Mouse (Mus musculus) embryonic facial prominence, embryonic 15.5 days (tissue): ENCODE measurements around the gene Mrps22. TPM values are rescaled to one million over a fixed set of nuclear protein-coding genes. Genes with fewer than 3 reads are reported as not detected.

ENCODE experiments used
- ATAC-seq: fragments of 200-750 bp; cut with Nextera tagmentation; 2 replicates; pipeline ENCODE4 v1.8.0; 2017; ENCODE audit warnings: low read depth, moderate TSS enrichment; ENCODE audit not compliant: insufficient number of reproducible peaks, low FRiP score, low TSS enrichment
- H3K27ac ChIP-seq: fragments of 300-500 bp; sonication (generic); replicated peaks from 2 replicates; pipeline ENCODE4 v1.5.1; 2015; ENCODE audit warnings: mild to moderate bottlenecking, inconsistent platforms
- H3K27me3 ChIP-seq: fragments of 300-500 bp; sonication (generic); 2 replicates; pipeline ENCODE4 v1.6.1; 2015; ENCODE audit warnings: inconsistent platforms
- H3K36me3 ChIP-seq: fragments of 300-500 bp; sonication (generic); 2 replicates; pipeline ENCODE4 v1.6.1; 2015; ENCODE audit warnings: mild to moderate bottlenecking, inconsistent platforms
- H3K4me1 ChIP-seq: fragments of 300-500 bp; sonication (generic); 2 replicates; pipeline ENCODE4 v1.6.1; 2015; ENCODE audit warnings: inconsistent platforms
- H3K4me2 ChIP-seq: fragments of 300-500 bp; sonication (generic); replicated peaks from 2 replicates; pipeline ENCODE4 v1.6.1; 2015; ENCODE audit warnings: mild to moderate bottlenecking, inconsistent platforms
- H3K4me3 ChIP-seq: fragments of 300-500 bp; sonication (generic); replicated peaks from 2 replicates; pipeline ENCODE4 v1.5.1; 2015; ENCODE audit warnings: mild to moderate bottlenecking, inconsistent platforms
- H3K9ac ChIP-seq: fragments of 300-500 bp; sonication (generic); 2 replicates; pipeline ENCODE4 v1.6.1; 2015; ENCODE audit warnings: inconsistent platforms
- H3K9me3 ChIP-seq: fragments of 300-500 bp; sonication (generic); replicated peaks from 2 replicates; pipeline ENCODE4 v1.6.1; 2016; ENCODE audit warnings: inconsistent platforms
- WGBS: fragments of 180-500 bp; shearing (Covaris S2); methylation state at CpG from one replicate; pipeline ENCODE4 v1.1.7; 2015; 5-methylcytosine and 5-hydroxymethylcytosine counted together
- polyA plus RNA-seq: library from polyadenylated mRNA; unstranded; fragments of >200 nt; fragmentation: Nextera tagmentation; extraction: Ambion mirVana; gene quantifications from 2 replicates; pipeline ENCODE4 v1.2.1, GENCODE M21; 2015

The Mrps22 gene
- polyA plus RNA-seq = 47.5 and 49.3 TPM in 2 replicates

DNA sequence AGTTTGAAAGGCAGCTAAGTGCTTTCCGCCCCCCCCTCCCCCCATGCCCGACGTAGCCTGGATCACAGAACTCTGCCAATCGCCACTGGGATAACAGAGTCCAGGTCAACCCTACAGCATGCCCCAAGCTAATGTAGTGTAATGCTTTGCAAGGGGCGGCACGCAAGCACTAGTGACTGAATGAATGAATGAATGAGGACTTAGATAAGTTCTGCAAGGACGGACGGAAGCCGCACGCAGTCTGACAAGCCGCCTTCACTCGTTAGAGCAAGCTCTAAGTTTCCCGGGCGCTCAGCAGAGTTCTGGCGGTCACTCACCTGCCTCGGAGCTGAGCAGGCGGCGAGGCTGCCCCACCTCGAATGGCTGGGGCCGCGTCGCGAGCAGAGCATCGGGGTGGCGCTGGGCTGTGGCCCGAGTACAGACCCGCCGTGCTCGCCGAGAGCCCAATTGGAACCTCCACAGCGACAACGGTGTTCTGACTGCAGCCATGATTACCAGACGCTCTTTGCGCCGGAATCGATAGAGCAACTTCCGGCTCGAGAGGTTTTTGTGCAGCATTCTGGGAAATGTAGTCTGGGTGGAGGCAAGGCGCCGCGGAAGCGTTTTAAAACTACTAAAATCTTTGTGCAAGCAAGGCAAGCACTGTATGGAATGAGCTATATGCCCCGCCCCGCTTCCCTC lies at the start of gene Mrps22:
TSS of gene Mrps22 (minus strand) at position 505 of the 681 bp plus-strand sequence.
- ATAC-seq = peak; percentile 89
- under 1% methylated on average over 44 of the region's 44 CpGs for WGBS
- Histone ChIP-seq H3K27me3 (no peaks in the 10 kb centered on the region), H3K36me3 (peaks cover 17% of the 10 kb centered on the region), H3K9ac (peak within 1 kb of the TSS; percentile 84), H3K4me1 (peaks cover 12% of the 10 kb centered on the region), H3K27ac (no peak within 1 kb of the TSS; the same call in 1 of the 2 replicates), H3K4me2 (peak within 1 kb of the TSS; percentile 91), H3K9me3 (no peaks in the 10 kb centered on the region), H3K4me3 (peak within 1 kb of the TSS; percentile 82)

DNA sequence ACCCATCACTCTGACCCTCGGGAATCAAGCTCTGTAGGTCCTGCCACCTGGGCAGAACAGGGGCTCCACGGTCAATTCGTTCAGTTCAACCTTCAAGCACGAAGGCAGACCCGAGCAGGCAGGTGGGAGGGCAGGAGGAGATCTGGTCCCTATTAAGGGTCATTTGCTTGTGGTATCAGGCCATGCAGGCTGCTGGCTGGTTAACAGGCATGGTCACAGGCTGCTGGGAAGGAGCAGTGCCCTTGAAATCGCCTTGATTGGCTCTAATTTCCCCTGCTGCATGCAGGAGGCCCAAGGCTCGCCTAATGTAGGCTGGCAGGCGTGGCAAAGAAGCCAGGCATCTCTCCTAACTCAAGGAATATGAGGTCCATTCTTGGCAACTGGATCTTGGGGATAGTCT lies 49.1 kb upstream of the Mrps22 start:
- Histone ChIP-seq H3K9ac (no peak overlapping the region), H3K36me3 (no peaks in the 10 kb centered on the region), H3K4me1 (0 out of 2 replicates have a peak, but pooled peaks cover 2% of the 10 kb centered on the region), H3K27ac (no peak overlapping the region), H3K4me2 (no peak overlapping the region), H3K9me3 (no peaks in the 10 kb centered on the region), H3K4me3 (no peak overlapping the region), H3K27me3 (peaks cover 17% of the 10 kb centered on the region)
- WGBS = 41% methylated on average over 8 of the region's 8 CpGs
- no peak for ATAC-seq

DNA sequence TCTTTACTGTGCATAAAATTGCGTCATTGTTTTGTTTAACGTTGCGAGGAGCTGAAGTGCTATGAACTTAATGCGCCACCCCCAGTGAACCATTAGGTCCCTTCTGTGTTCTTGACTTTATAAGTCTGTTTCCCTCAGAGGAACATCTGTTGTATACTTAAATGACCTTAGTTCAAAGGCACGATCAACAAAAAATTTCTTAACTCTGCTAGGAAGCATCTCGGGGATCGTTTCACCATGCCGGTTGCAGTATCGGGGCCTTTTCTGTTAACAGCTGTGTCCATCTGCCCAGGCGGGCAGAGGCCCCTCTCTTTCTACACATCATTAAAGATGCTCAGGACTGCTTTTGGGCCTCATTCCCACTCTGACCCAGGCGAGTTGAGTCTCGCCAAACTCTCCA lies 46.0 kb upstream of the Mrps22 start:
- no peak for ATAC-seq
- no peak overlapping the region for H3K4me3 ChIP-seq
- 0 out of 2 replicates have a peak, but pooled peaks cover 2% of the 10 kb centered on the region for H3K4me1 ChIP-seq
- no peaks in the 10 kb centered on the region for H3K36me3 ChIP-seq
- no peaks in the 10 kb centered on the region for H3K9me3 ChIP-seq
- 61% methylated on average over 12 of the region's 12 CpGs for WGBS
- H3K4me2 ChIP-seq = no peak overlapping the region
- H3K27ac ChIP-seq = no peak overlapping the region
- H3K27me3 ChIP-seq = peaks cover 21% of the 10 kb centered on the region
- no peak overlapping the region for H3K9ac ChIP-seq

DNA sequence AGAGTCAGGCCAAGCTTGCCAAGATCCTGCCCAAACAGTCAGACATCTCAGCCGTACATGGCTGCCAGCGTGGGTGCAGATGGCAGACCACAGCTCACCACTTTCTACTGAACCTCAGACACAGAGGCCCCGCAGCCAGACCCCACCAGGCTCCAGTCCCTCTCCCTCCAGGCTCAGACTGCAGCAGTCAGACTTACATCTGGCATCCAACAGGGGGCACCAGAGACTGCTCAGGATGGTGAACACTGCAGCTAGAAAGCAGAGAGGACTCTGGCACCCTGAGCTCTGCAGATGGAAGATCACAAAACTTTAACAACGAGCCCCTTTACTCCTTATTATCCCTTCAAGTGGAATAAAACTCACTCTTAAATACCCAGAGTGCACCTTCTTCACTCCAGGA lies 44.3 kb upstream of the Mrps22 start:
- H3K27me3 ChIP-seq = peaks cover 21% of the 10 kb centered on the region
- no peaks in the 10 kb centered on the region for H3K4me1 ChIP-seq
- no peak overlapping the region for H3K4me2 ChIP-seq
- H3K4me3 ChIP-seq = no peak overlapping the region
- H3K9me3 ChIP-seq = no peaks in the 10 kb centered on the region
- no peak overlapping the region for H3K9ac ChIP-seq
- no peak overlapping the region for H3K27ac ChIP-seq
- WGBS = 12% methylated on average over 4 of the region's 4 CpGs
- ATAC-seq = peak; percentile 68; the same call in 1 of the 2 replicates
- H3K36me3 ChIP-seq = no peaks in the 10 kb centered on the region

DNA sequence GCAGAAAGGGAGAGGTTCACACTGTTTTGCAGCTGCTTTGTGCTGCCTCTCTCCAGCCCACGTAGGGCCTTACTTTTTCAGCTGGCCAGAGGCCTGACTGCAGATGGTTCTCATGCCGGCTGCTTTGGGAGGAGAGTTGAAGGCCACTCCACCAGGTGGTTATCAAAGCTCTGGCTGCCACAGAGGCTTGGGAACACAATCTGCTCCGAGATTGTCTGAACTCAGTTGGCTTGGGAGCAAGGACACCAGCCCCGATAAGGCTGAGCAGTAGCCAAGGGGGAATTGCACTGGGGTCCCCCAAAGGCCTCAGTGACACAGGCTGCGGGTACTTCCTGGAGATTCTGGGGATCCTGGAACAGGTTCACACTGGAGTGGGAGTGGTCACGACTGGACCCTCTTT lies 40.7 kb upstream of the Mrps22 start:
- WGBS = 79% methylated on average over 6 of the region's 6 CpGs
- Histone ChIP-seq H3K4me1 (no peaks in the 10 kb centered on the region), H3K27me3 (peaks cover 18% of the 10 kb centered on the region; the same call in 1 of the 2 replicates), H3K4me2 (no peak overlapping the region), H3K9me3 (no peaks in the 10 kb centered on the region), H3K36me3 (no peaks in the 10 kb centered on the region), H3K27ac (no peak overlapping the region), H3K4me3 (no peak overlapping the region), H3K9ac (no peak overlapping the region)
- no peak for ATAC-seq

DNA sequence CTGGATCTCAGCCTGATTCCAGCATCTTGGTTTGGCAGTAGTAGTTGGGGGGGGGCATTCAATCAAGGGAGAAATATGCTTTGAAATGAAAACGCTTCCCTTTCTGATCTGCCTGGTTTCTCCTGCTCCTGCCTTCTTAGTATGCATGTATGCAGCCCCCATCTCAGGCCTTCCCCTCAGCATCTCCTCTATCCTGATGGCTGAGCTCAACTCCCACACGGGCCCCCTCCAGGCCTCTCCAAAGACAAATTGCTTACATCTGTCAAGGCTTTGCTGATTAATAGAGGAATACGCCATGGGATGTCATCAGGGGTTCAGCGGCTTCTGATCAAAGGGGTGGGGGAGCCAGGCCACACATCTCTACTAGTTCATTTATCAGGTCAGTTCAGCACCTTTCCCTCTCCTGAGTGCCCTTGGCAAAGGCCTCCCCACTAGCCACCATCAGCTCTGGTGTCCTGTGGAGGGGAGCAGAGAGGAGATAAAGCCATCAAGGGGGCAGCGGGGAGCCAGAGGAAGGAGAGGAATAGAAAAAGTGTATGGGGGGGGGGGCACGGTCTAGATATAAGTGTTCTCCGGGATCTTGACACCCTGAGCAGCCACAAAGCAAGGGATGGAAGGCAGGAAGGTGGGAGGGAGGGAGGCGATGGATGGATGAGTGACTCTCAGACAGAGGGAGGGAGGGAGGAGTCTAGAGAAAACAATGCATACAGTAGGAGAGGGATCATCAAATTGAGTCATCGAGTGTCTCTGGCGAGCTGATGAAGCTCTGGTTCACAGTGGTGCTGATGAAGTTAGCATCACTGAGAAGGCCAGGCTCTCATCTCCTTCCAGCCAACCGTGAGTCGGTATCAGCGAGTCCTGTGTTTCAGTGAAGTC lies 32.1 kb upstream of the Mrps22 start:
- H3K27me3 ChIP-seq = peaks cover 3% of the 10 kb centered on the region; the same call in 1 of the 2 replicates
- no peak overlapping the region for H3K27ac ChIP-seq
- no peak overlapping the region for H3K4me3 ChIP-seq
- no peak overlapping the region for H3K4me2 ChIP-seq
- WGBS = 59% methylated on average over 13 of the region's 13 CpGs
- no peaks in the 10 kb centered on the region for H3K36me3 ChIP-seq
- peaks cover 6% of the 10 kb centered on the region; the same call in 1 of the 2 replicates for H3K4me1 ChIP-seq
- no peaks in the 10 kb centered on the region for H3K9me3 ChIP-seq
- no peak overlapping the region for H3K9ac ChIP-seq
- ATAC-seq = no peak

DNA sequence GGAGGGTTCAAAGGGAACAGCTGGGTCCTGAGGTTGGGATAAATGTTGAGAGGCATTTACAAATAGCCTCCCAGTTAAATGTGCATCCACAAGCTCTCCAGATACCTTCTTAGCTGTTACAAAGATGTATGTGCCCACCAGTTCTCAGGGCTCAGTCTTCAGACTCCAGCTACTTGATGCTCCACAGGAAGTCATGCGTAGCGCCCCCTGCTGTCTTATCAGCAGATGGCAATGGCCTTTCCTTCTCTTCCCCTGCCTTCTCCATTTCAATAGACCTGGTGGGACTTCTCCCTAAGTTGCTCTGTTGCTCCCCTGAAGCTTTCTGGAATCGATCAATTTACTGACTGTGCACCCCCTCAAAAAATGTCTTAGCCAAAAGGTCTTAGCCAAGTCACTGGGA lies 27.0 kb upstream of the Mrps22 start:
- Histone ChIP-seq H3K27me3 (peaks cover 12% of the 10 kb centered on the region), H3K4me2 (no peak overlapping the region), H3K9ac (no peak overlapping the region), H3K36me3 (no peaks in the 10 kb centered on the region), H3K4me3 (no peak overlapping the region), H3K27ac (no peak overlapping the region), H3K9me3 (no peaks in the 10 kb centered on the region), H3K4me1 (peaks cover 2% of the 10 kb centered on the region; the same call in 1 of the 2 replicates)
- 41% methylated on average over 3 of the region's 3 CpGs for WGBS
- ATAC-seq = no peak

DNA sequence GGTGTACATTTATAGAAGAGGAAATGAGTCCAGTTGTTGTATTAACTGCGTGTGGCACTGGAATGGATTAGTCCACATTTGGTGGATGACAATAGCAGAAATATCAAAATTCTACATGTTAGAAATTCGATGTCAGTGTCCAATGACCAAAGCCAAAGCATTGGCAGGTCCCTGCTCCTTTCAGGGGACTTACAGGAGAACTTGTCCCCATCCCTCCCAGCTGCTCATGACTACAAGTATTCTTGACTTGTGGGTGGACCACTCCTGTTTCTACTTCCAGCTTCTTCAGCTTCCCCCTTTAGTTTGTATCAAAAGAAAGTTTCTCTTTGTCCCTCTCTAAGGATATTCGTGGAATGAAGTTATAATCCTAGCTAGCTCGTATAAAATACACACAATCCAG lies 3.4 kb upstream of the Mrps22 start:
- H3K4me2 ChIP-seq = no peak overlapping the region
- no peak overlapping the region for H3K9ac ChIP-seq
- H3K4me3 ChIP-seq = no peak overlapping the region
- no peaks in the 10 kb centered on the region for H3K9me3 ChIP-seq
- H3K27ac ChIP-seq = no peak overlapping the region
- peaks cover 12% of the 10 kb centered on the region for H3K4me1 ChIP-seq
- H3K27me3 ChIP-seq = no peaks in the 10 kb centered on the region
- no peaks in the 10 kb centered on the region for H3K36me3 ChIP-seq
- ATAC-seq = no peak
- 66% methylated on average over 4 of the region's 4 CpGs for WGBS

DNA sequence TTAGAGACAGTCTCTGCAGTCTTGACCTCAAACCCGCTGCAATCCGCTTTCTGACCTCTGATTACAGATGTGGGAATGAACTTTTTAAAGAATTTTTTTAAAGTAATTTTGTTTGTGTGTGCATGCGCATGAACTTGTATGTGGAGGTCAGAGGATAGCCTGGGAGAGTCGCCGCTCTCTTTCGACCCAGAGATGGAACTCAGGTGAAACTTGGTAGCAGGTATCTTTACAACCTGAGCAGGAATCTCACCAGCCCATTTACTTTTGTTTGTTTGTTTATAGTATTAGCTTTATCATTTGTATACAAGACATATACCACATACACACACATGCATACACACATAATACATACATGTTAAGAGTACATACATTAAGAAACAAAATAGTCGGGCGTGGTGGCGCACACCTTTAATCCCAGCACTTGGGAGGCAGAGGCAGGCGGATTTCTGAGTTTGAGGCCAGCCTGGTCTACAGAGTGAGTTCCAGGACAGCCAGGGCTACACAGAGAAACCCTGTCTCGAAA lies 438 bp upstream of the Mrps22 start:
- WGBS = 50% methylated on average over 11 of the region's 11 CpGs
- Histone ChIP-seq H3K9me3 (no peaks in the 10 kb centered on the region), H3K36me3 (peaks cover 11% of the 10 kb centered on the region), H3K4me1 (peaks cover 12% of the 10 kb centered on the region), H3K9ac (no peak overlapping the region), H3K27ac (no peak overlapping the region), H3K27me3 (no peaks in the 10 kb centered on the region), H3K4me3 (peak overlapping the region; percentile 82), H3K4me2 (peak overlapping the region; percentile 91)
- ATAC-seq = no peak

DNA sequence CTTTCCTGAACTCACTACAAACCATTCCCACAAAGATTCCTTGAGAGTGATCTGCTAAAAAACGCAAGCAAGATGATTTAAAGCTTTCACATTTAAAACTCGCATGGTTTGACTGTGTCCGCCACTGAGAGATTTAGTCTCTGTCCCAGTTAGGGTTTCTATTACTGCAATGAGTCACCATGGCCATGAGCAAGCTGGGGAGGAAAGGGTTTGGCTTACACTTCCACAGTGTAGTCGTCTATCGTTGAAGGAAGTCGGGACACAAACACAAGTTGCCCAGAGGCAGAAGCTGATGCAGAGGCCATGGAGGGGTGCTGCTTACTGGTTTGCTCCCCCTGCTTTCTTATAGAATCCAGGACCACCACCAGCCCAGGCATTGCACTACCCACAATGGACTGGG lies 1.4 kb downstream of the Mrps22 start:
- 80% methylated on average over 6 of the region's 6 CpGs for WGBS
- ATAC-seq = no peak
- peak overlapping the region; percentile 91 for H3K4me2 ChIP-seq
- no peaks in the 10 kb centered on the region for H3K9me3 ChIP-seq
- peaks cover 28% of the 10 kb centered on the region for H3K36me3 ChIP-seq
- H3K27ac ChIP-seq = no peak overlapping the region
- H3K4me1 ChIP-seq = peaks cover 12% of the 10 kb centered on the region
- H3K9ac ChIP-seq = no peak overlapping the region
- H3K4me3 ChIP-seq = no peak overlapping the region
- H3K27me3 ChIP-seq = no peaks in the 10 kb centered on the region

DNA sequence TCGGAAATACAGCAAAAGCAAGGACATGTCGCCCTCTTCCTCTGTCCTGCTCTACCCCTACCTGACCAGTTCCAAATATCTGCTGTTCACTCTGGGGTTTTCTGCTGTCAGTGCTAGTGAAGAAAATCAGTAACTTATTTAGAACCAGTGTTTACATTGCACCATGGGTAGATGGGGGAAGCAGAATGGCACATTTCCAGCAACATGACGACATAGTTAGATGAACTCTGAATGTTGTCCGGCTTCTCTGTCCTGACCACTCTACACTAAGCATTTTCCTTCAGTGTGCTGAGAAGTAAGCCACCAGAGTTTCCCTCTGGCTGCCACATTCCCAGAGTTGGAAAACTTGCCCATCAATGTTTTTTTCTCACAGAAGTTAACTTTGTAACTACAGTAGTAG lies 17.6 kb downstream of the Mrps22 start:
- WGBS = 96% methylated on average over 4 of the region's 4 CpGs
- no peaks in the 10 kb centered on the region for H3K27me3 ChIP-seq
- no peak for ATAC-seq
- no peak overlapping the region for H3K27ac ChIP-seq
- H3K4me2 ChIP-seq = no peak overlapping the region
- no peaks in the 10 kb centered on the region for H3K9me3 ChIP-seq
- H3K4me1 ChIP-seq = no peaks in the 10 kb centered on the region
- H3K9ac ChIP-seq = no peak overlapping the region
- no peak overlapping the region for H3K4me3 ChIP-seq
- H3K36me3 ChIP-seq = peaks cover 86% of the 10 kb centered on the region
